Mouse (Mus musculus): ENCODE measurements around the gene Madd. TPM values are rescaled to one million over a fixed set of nuclear protein-coding genes. Genes with fewer than 3 reads are reported as not detected.

Madd gene
- 11.2 and 16.8 TPM in 2 replicates for polyA plus RNA-seq (2012; rRNA removed)

- DNase-seq (ENCODE audit: low read depth, low spot score) = no peak
- 44% methylated on average over 15 of the region's 15 CpGs for WGBS
These were observed at the start of gene Madd for GRCm38 (mm10) chr2:91183711-91184405. TSS of gene Madd (minus strand) at chr2:91183837.

- 87% methylated on average over 2 of the region's 2 CpGs for WGBS
- DNase-seq (ENCODE audit: low read depth, low spot score) = no peak
These were observed 46.1 kb upstream of the Madd start for GRCm38 (mm10) chr2:91229735-91230134.

- DNase-seq (ENCODE audit: low read depth, low spot score) = no peak
- WGBS = 87% methylated on average over 2 of the region's 2 CpGs
These were observed 40.0 kb upstream of the Madd start for GRCm38 (mm10) chr2:91223614-91224013.

GRCm38 (mm10) chr2:91220501-91220900, 36.9 kb upstream of the Madd start:
- WGBS = over 99% methylated on average over 3 of the region's 3 CpGs
- no peak for DNase-seq (ENCODE audit: low read depth, low spot score)

GRCm38 (mm10) chr2:91217032-91217431, 33.4 kb upstream of the Madd start:
- WGBS = 42% methylated on average over 4 of the region's 4 CpGs
- no peak for DNase-seq (ENCODE audit: low read depth, low spot score)

- DNase-seq (ENCODE audit: low read depth, low spot score) = no peak
These were observed 29.7 kb upstream of the Madd start for GRCm38 (mm10) chr2:91213311-91213710.

- DNase-seq (ENCODE audit: low read depth, low spot score) = no peak
- 84% methylated on average over 9 of the region's 9 CpGs for WGBS
These were observed 22.7 kb upstream of the Madd start for GRCm38 (mm10) chr2:91206254-91206775.

- 10% methylated on average over 20 of the region's 20 CpGs for WGBS
These were observed 19.5 kb upstream of the Madd start for GRCm38 (mm10) chr2:91202972-91203656.

GRCm38 (mm10) chr2:91202222-91202971, 18.8 kb upstream of the Madd start, which contains the start of the genes Nr1h3 and Acp2:
TSS of gene Nr1h3 (minus strand) at chr2:91202834.
TSS of gene Acp2 (plus strand) at chr2:91202885.
- DNase-seq (ENCODE audit: low read depth, low spot score) = peak; percentile 75
- 1% methylated on average over 28 of the region's 28 CpGs for WGBS

More at GRCm38 (mm10) chr2:91202972-91203656, 19.5 kb upstream of the Madd start:
- no peak for DNase-seq (ENCODE audit: low read depth, low spot score)

GRCm38 (mm10) chr2:91198888-91199287, 15.3 kb upstream of the Madd start:
- WGBS = 87% methylated on average over 3 of the region's 3 CpGs
- DNase-seq (ENCODE audit: low read depth, low spot score) = no peak

- DNase-seq (ENCODE audit: low read depth, low spot score) = no peak
These were observed 13.0 kb upstream of the Madd start for GRCm38 (mm10) chr2:91196577-91197001.

GRCm38 (mm10) chr2:91194624-91195332, 11.1 kb upstream of the Madd start:
- WGBS = 1% methylated on average over 27 of the region's 27 CpGs
- DNase-seq (ENCODE audit: low read depth, low spot score) = no peak

More at GRCm38 (mm10) chr2:91196577-91197001, 13.0 kb upstream of the Madd start:
- 91% methylated on average over 3 of the region's 3 CpGs for WGBS

- DNase-seq (ENCODE audit: low read depth, low spot score) = no peak
These were observed 6.9 kb upstream of the Madd start for GRCm38 (mm10) chr2:91190501-91190900.

GRCm38 (mm10) chr2:91187431-91187830, 3.8 kb upstream of the Madd start:
- no peak for DNase-seq (ENCODE audit: low read depth, low spot score)
- 54% methylated on average over 4 of the region's 4 CpGs for WGBS

More at GRCm38 (mm10) chr2:91190501-91190900, 6.9 kb upstream of the Madd start:
- WGBS = 88% methylated on average over 16 of the region's 16 CpGs

- DNase-seq (ENCODE audit: low read depth, low spot score) = no peak
- 49% methylated on average over 1 of the region's 1 CpGs for WGBS
These were observed 2.6 kb upstream of the Madd start for GRCm38 (mm10) chr2:91186208-91186607.

- WGBS = 0% methylated on average over 9 of the region's 9 CpGs
- DNase-seq (ENCODE audit: low read depth, low spot score) = peak; percentile 92
These were observed 506 bp downstream of the Madd start for GRCm38 (mm10) chr2:91183148-91183513.

- under 1% methylated on average over 80 of the region's 81 CpGs for WGBS
- no peak for DNase-seq (ENCODE audit: low read depth, low spot score)
These were observed 1.1 kb downstream of the Madd start for GRCm38 (mm10) chr2:91182405-91183147.

- no peak for DNase-seq (ENCODE audit: low read depth, low spot score)
- WGBS = 11% methylated on average over 8 of the region's 8 CpGs
These were observed 1.6 kb downstream of the Madd start for GRCm38 (mm10) chr2:91182016-91182404.

- 71% methylated on average over 5 of the region's 5 CpGs for whole genome bisulfite sequencing
- DNase-seq (ENCODE audit: low read depth, low spot score) = no peak
These were observed 2.9 kb downstream of the Madd start for GRCm38 (mm10) chr2:91180706-91181105.

Measured in large intestine, adult 2 months (tissue).